Comparison of ENCODE assay signal across 8 mouse cellular contexts in the genomic region with DNA sequence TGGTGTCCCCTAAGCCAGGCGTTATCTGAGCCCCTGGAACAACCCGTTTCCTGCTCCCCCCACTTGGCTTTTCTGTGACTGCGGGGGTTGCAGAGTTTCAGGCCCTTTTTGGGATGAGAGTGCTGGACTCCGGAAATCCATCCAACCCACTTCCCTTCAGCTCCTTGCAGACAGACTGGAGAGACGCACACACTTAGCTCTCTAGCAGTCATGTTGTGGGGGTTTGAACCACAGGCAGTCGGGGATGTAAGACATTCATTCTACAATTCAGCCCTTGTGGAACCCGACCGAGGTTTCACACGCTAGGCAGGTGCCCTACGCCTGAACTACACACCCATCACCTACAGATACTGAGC. TPM values are rescaled to one million over a fixed set of nuclear protein-coding genes. Genes with fewer than 3 reads are reported as not detected.
A peak's percentile ranks its signal among the peaks of the same experiment; 100 is the strongest.
DNase-seq lines count a peak whose midpoint lies in the region; ATAC-seq and TF ChIP-seq lines count a peak whose summit lies in the region.

No protein-coding gene starts in this region.

- peak overlapping the region; percentile 77; the same call in 1 of the 2 replicates for H3K4me3 ChIP-seq in liver, adult 2 months (ENCODE audit: insufficient read depth, low read depth, low read length)
- peak overlapping the region; percentile 91 for H3K4me3 ChIP-seq in embryonic facial prominence, embryonic 12.5 days
- peak overlapping the region; percentile 85 for H3K4me3 ChIP-seq in hindbrain, postnatal 0 days (ENCODE audit: low read length)
- peak overlapping the region; percentile 83 for H3K4me3 ChIP-seq in myocyte

- peak overlapping the region; percentile 95 for H3K4me2 ChIP-seq in embryonic facial prominence, embryonic 12.5 days (replicated peaks)
- peak overlapping the region; percentile 91 for H3K4me2 ChIP-seq in hindbrain, postnatal 0 days (ENCODE audit: low read depth, low read length)
- H3K4me2 ChIP-seq in myocyte (ENCODE audit: low read depth): peak overlapping the region; percentile 93

- peaks cover 5% of the 10 kb centered on the region for H3K4me1 ChIP-seq in liver, adult 2 months (ENCODE audit: control insufficient read depth, insufficient read depth, low read length)
- peaks cover 11% of the 10 kb centered on the region for H3K4me1 ChIP-seq in embryonic facial prominence, embryonic 12.5 days
- 0 out of 2 replicates have a peak, but pooled peaks cover 12% of the 10 kb centered on the region for H3K4me1 ChIP-seq in hindbrain, postnatal 0 days (ENCODE audit: insufficient read depth, low read length)

- H3K79me2 ChIP-seq in liver, adult 2 months (ENCODE audit: control insufficient read depth, insufficient read depth, low read length): no peaks in the 10 kb centered on the region
- peaks cover 14% of the 10 kb centered on the region for H3K79me2 ChIP-seq in myocyte (ENCODE audit: control insufficient read depth, insufficient read depth)

- H3K27ac ChIP-seq in liver, adult 2 months (replicated peaks; ENCODE audit: insufficient read depth, low read depth, low read length): no peak overlapping the region
- H3K27ac ChIP-seq in embryonic facial prominence, embryonic 12.5 days: peak overlapping the region; percentile 78
- H3K27ac ChIP-seq in hindbrain, postnatal 0 days: no peak overlapping the region; the same call in 1 of the 2 replicates

- no peak for ATAC-seq in embryonic facial prominence, embryonic 12.5 days (ENCODE audit: insufficient number of reproducible peaks, insufficient read depth, low FRiP score, low TSS enrichment)
- no peak for ATAC-seq in hindbrain, postnatal 0 days

- H3ac ChIP-seq in myocyte (ENCODE audit: control insufficient read depth, insufficient read length): no peak overlapping the region

- no peaks in the 10 kb centered on the region for H3K27me3 ChIP-seq in liver, adult 2 months (ENCODE audit: control insufficient read depth, insufficient read depth, low read length)
- no peaks in the 10 kb centered on the region for H3K27me3 ChIP-seq in embryonic facial prominence, embryonic 12.5 days
- no peaks in the 10 kb centered on the region for H3K27me3 ChIP-seq in hindbrain, postnatal 0 days (ENCODE audit: insufficient read depth, low read length)
- no peaks in the 10 kb centered on the region for H3K27me3 ChIP-seq in myocyte (ENCODE audit: control insufficient read depth, insufficient read depth, insufficient read length)

- no peaks in the 10 kb centered on the region for H3K9me3 ChIP-seq in embryonic facial prominence, embryonic 12.5 days
- H3K9me3 ChIP-seq in hindbrain, postnatal 0 days (ENCODE audit: low read length): no peaks in the 10 kb centered on the region

- TF ChIP-seq POLR2A in liver, adult 2 months (IDR thresholded peaks at IDR 0.05; ENCODE audit: extremely low read depth, insufficient read depth, low read length): no peak
- TF ChIP-seq POLR2A in myocyte (IDR thresholded peaks at IDR 0.05; ENCODE audit: insufficient read length, low read depth): no peak

- 62% methylated on average over 10 of the region's 10 CpGs for WGBS in liver, adult 2 months
- 37% methylated on average over 10 of the region's 10 CpGs for WGBS in embryonic facial prominence, embryonic 12.5 days
- 42% methylated on average over 10 of the region's 10 CpGs for WGBS in hindbrain, postnatal 0 days

- DNase-seq in liver, adult 2 months (ENCODE audit: extremely low read depth, low read depth, low spot score): no peak
- DNase-seq in liver: no peak
- DNase-seq in hindbrain, postnatal 0 days (ENCODE audit: low spot score): no peak
- DNase-seq in layer of hippocampus, adult 11-12 months (ENCODE audit: low spot score): no peak
- DNase-seq in layer of hippocampus, adult 9-11 months: no peak
- DNase-seq in spleen, postnatal 36 days (ENCODE audit: low spot score in 2 of 2): no peak

- no peaks in the 10 kb centered on the region for H3K36me3 ChIP-seq in liver, adult 2 months (ENCODE audit: control insufficient read depth, insufficient read depth, low read length)
- H3K36me3 ChIP-seq in embryonic facial prominence, embryonic 12.5 days: peaks cover 9% of the 10 kb centered on the region
- no peaks in the 10 kb centered on the region for H3K36me3 ChIP-seq in hindbrain, postnatal 0 days (ENCODE audit: insufficient read depth, low read length)
- no peaks in the 10 kb centered on the region for H3K36me3 ChIP-seq in myocyte (ENCODE audit: control insufficient read depth, insufficient read depth)

- TF ChIP-seq CTCF in liver, adult 2 months (IDR thresholded peaks at IDR 0.05; ENCODE audit: low read depth, low read length): no peak
- no peak for TF ChIP-seq CTCF in hindbrain, postnatal 0 days (IDR thresholded peaks at IDR 0.05; ENCODE audit: low read depth)

- H3K9ac ChIP-seq in liver, adult 2 months (ENCODE audit: low read depth, low read length): peak overlapping the region; percentile 6; the same call in 1 of the 2 replicates
- peak overlapping the region; percentile 87 for H3K9ac ChIP-seq in embryonic facial prominence, embryonic 12.5 days
- H3K9ac ChIP-seq in hindbrain, postnatal 0 days (replicated peaks; ENCODE audit: low read length): peak overlapping the region; percentile 88

TF ChIP-seq in myocyte, 11 proteins besides CTCF, POLR2A, EP300 and RAD21:
- TF ChIP-seq SRF (IDR thresholded peaks at IDR 0.05; ENCODE audit: control insufficient read depth, insufficient read length, low read depth) (no peak), TCF3 (IDR thresholded peaks at IDR 0.05; ENCODE audit: insufficient read length, low read depth) (no peak), TCF12 (IDR thresholded peaks at IDR 0.05; ENCODE audit: insufficient read depth, poor library complexity, severe bottlenecking) (no peak), USF1 (IDR thresholded peaks at IDR 0.05; ENCODE audit: low read depth) (no peak), E2F4 (IDR thresholded peaks at IDR 0.05; ENCODE audit: insufficient read depth) (no peak), REST (IDR thresholded peaks at IDR 0.05; ENCODE audit: insufficient read depth, insufficient read length) (no peak), MYOD1 (IDR thresholded peaks at IDR 0.05; ENCODE audit: control insufficient read depth in 1 of 3, insufficient read length in 2 of 3, low read depth in 2 of 3) (no peak), MAX (IDR thresholded peaks at IDR 0.05; ENCODE audit: low read depth) (no peak), MYOG (IDR thresholded peaks at IDR 0.05; ENCODE audit: control insufficient read depth in 1 of 3, insufficient read depth in 1 of 3, insufficient read length in 2 of 3, low read depth in 2 of 3) (no peak), CEBPB (IDR thresholded peaks at IDR 0.05; ENCODE audit: insufficient read depth, poor library complexity, severe bottlenecking) (no peak), POLR2AphosphoS2 (IDR thresholded peaks at IDR 0.05; ENCODE audit: insufficient read length, low read depth) (no peak)

RNA-seq across cellular contexts. Expression of gene Gipc1, which starts 1.2 kb away (rescaled TPM):
- 12.6 and 14.6 TPM in 2 replicates for total RNA-seq in liver, adult 2 months (2014; rRNA removed)
- 14.5 and 15.7 TPM in 2 replicates for polyA plus RNA-seq in liver, adult 2 months (2012; rRNA removed)
- polyA plus RNA-seq in embryonic facial prominence, embryonic 12.5 days (2016; fragmentation: Nextera tagmentation; extraction: Ambion mirVana): 207 and 212 TPM in 2 replicates
- total RNA-seq in hindbrain, postnatal 0 days (2014; rRNA removed): 71.5 and 84.9 TPM in 2 replicates
- polyA plus RNA-seq in hindbrain, postnatal 0 days (2015; fragmentation: Nextera tagmentation; extraction: Ambion mirVana): 114 and 121 TPM in 2 replicates
- polyA plus RNA-seq in myocyte (2012; fragmentation: generic; extraction: Trizol): 85.5 TPM

RNA-seq across cellular contexts. Expression of gene Ptger1, which starts 12.8 kb away (rescaled TPM):
- total RNA-seq in liver, adult 2 months (2014; rRNA removed): under 0.01 and 0.20 TPM in 2 replicates
- 0.11 and 0.20 TPM in 2 replicates for polyA plus RNA-seq in liver, adult 2 months (2012; rRNA removed)
- polyA plus RNA-seq in embryonic facial prominence, embryonic 12.5 days (2016; fragmentation: Nextera tagmentation; extraction: Ambion mirVana): 0.87 and 1.1 TPM in 2 replicates
- 2.6 and 4.7 TPM in 2 replicates for total RNA-seq in hindbrain, postnatal 0 days (2014; rRNA removed)
- polyA plus RNA-seq in hindbrain, postnatal 0 days (2015; fragmentation: Nextera tagmentation; extraction: Ambion mirVana): 0.40 and 0.49 TPM in 2 replicates
- 0.78 TPM for polyA plus RNA-seq in myocyte (2012; fragmentation: generic; extraction: Trizol)

RNA-seq across cellular contexts. Expression of gene Pkn1, which starts 45.3 kb away (rescaled TPM):
- 17.3 and 20.1 TPM in 2 replicates for total RNA-seq in liver, adult 2 months (2014; rRNA removed)
- polyA plus RNA-seq in liver, adult 2 months (2012; rRNA removed): 18.0 and 28.8 TPM in 2 replicates
- polyA plus RNA-seq in embryonic facial prominence, embryonic 12.5 days (2016; fragmentation: Nextera tagmentation; extraction: Ambion mirVana): 35.1 and 36.1 TPM in 2 replicates
- 54.7 and 65.6 TPM in 2 replicates for total RNA-seq in hindbrain, postnatal 0 days (2014; rRNA removed)
- polyA plus RNA-seq in hindbrain, postnatal 0 days (2015; fragmentation: Nextera tagmentation; extraction: Ambion mirVana): 18.2 and 21.8 TPM in 2 replicates
- polyA plus RNA-seq in myocyte (2012; fragmentation: generic; extraction: Trizol): 34.1 TPM

RNA-seq across cellular contexts. Expression of gene Dnajb1, which starts 45.6 kb away (rescaled TPM):
- 8.3 and 12.4 TPM in 2 replicates for total RNA-seq in liver, adult 2 months (2014; rRNA removed)
- 17.0 and 18.2 TPM in 2 replicates for polyA plus RNA-seq in liver, adult 2 months (2012; rRNA removed)
- 69.0 and 75.4 TPM in 2 replicates for polyA plus RNA-seq in embryonic facial prominence, embryonic 12.5 days (2016; fragmentation: Nextera tagmentation; extraction: Ambion mirVana)
- 35.3 and 42.7 TPM in 2 replicates for total RNA-seq in hindbrain, postnatal 0 days (2014; rRNA removed)
- polyA plus RNA-seq in hindbrain, postnatal 0 days (2015; fragmentation: Nextera tagmentation; extraction: Ambion mirVana): 60.1 and 65.0 TPM in 2 replicates
- 17.7 TPM for polyA plus RNA-seq in myocyte (2012; fragmentation: generic; extraction: Trizol)

RNA-seq across cellular contexts. Expression of gene Tecr, which starts 45.9 kb away (rescaled TPM):
- total RNA-seq in liver, adult 2 months (2014; rRNA removed): 108 and 130 TPM in 2 replicates
- 647 and 677 TPM in 2 replicates for polyA plus RNA-seq in liver, adult 2 months (2012; rRNA removed)
- 588 TPM in 2 replicates for polyA plus RNA-seq in embryonic facial prominence, embryonic 12.5 days (2016; fragmentation: Nextera tagmentation; extraction: Ambion mirVana)
- total RNA-seq in hindbrain, postnatal 0 days (2014; rRNA removed): 1,283 and 1,409 TPM in 2 replicates
- 1,550 and 1,625 TPM in 2 replicates for polyA plus RNA-seq in hindbrain, postnatal 0 days (2015; fragmentation: Nextera tagmentation; extraction: Ambion mirVana)
- polyA plus RNA-seq in myocyte (2012; fragmentation: generic; extraction: Trizol): 459 TPM

Comparison
In these comparisons a context has a peak if more than half of its experiments do, and no peak if none do; other contexts are left out.
1. H3K9ac ChIP-seq: peak in every context shown above with its lines; median percentile 88 in hindbrain, postnatal 0 days; 87 in embryonic facial prominence, embryonic 12.5 days; 6 in liver, adult 2 months.